Mouse (Mus musculus) liver, embryonic 11.5 days (tissue): ENCODE data around the gene Edem3. TPM values are rescaled to one million over a fixed set of nuclear protein-coding genes. Genes with fewer than 3 reads are reported as not detected.

Experiments used
- ATAC-seq: fragments of 200-750 bp; cut with Nextera tagmentation; replicated peaks from 2 replicates; pipeline ENCODE4 v1.8.0; 2017; ENCODE audit warnings: moderate number of reproducible peaks, mild to moderate bottlenecking, moderate TSS enrichment, moderate library complexity; ENCODE audit not compliant: low FRiP score
- DNase-seq: peaks from one replicate; pipeline ENCODE4 v3.0.0-alpha.2; 2017; ENCODE audit warnings: low spot score
- H3K27ac ChIP-seq: fragments of 300-500 bp; sonication (generic); 2 replicates; pipeline ENCODE4 v1.5.1; 2014; ENCODE audit warnings: mild to moderate bottlenecking, low read depth, low read length, control low read depth
- H3K27me3 ChIP-seq: fragments of 300-500 bp; sonication (generic); replicated peaks from 2 replicates; pipeline ENCODE4 v1.6.1; 2014; ENCODE audit warnings: low read length, mixed read lengths; ENCODE audit not compliant: control insufficient read depth, insufficient read depth
- H3K36me3 ChIP-seq: fragments of 300-500 bp; sonication (generic); 2 replicates; pipeline ENCODE4 v1.6.1; 2014; ENCODE audit warnings: mild to moderate bottlenecking, low read length, moderate library complexity, mixed read lengths; ENCODE audit not compliant: control insufficient read depth, insufficient read depth
- H3K4me1 ChIP-seq: fragments of 300-500 bp; sonication (generic); replicated peaks from 2 replicates; pipeline ENCODE4 v1.6.1; 2014; ENCODE audit warnings: low read length, mixed read lengths; ENCODE audit not compliant: control insufficient read depth, insufficient read depth
- H3K4me2 ChIP-seq: fragments of 300-500 bp; sonication (generic); 2 replicates; pipeline ENCODE4 v1.6.1; 2014; ENCODE audit warnings: mild to moderate bottlenecking, control low read depth, moderate library complexity
- H3K4me3 ChIP-seq: fragments of 300-500 bp; sonication (generic); 2 replicates; pipeline ENCODE4 v1.5.1; 2014; ENCODE audit warnings: low read depth, low read length, control low read depth
- H3K9ac ChIP-seq: fragments of 300-500 bp; sonication (generic); 2 replicates; pipeline ENCODE4 v1.6.1; 2014; ENCODE audit warnings: low read depth, low read length, control low read depth
- H3K9me3 ChIP-seq: fragments of 300-500 bp; sonication (generic); 2 replicates; pipeline ENCODE4 v1.6.1; 2016; ENCODE audit warnings: low read length, inconsistent platforms, mixed read lengths; ENCODE audit not compliant: control insufficient read depth
- WGBS: fragments of 180-500 bp; shearing (Covaris S2); extraction: QIAGEN DNeasy Blood & Tissue Kit; methylation state at CpG from one replicate; pipeline ENCODE4 v1.1.7; 2014; 5-methylcytosine and 5-hydroxymethylcytosine counted together
- polyA plus RNA-seq: library from polyadenylated mRNA; unstranded; fragments of >200 nt; fragmentation: Nextera tagmentation; extraction: Ambion mirVana; gene quantifications from 2 replicates; pipeline ENCODE4 v1.2.1, GENCODE M21; 2014

Gene Edem3
- polyA plus RNA-seq, 1 experiment from 2014 or later = 17.5 TPM

DNA sequence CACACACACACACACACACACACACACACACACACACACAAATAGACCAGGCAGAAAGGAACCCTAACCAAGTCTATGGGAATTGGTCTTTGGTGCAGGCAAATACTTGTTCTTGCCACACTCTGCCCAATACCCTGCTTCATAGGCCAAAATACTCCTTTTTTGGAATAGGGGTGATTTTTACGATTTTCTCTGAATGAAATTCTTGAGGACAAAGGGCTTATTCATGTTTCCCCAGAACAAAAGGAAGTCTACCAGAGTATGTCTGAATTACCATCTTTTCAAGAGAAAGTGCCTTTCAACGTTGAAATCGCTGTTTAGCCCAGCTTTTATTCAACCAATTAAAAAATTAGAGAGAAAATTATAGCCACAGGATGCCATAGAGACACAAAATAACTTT, 96.8 kb downstream of the Edem3 start:
- H3K9ac ChIP-seq = no peak overlapping the region
- no peak overlapping the region for H3K4me2 ChIP-seq
- 85% methylated on average over 3 of the region's 3 CpGs for WGBS
- no peaks in the 10 kb centered on the region for H3K4me1 ChIP-seq
- no peaks in the 10 kb centered on the region for H3K9me3 ChIP-seq
- no peak for ATAC-seq
- H3K27me3 ChIP-seq = no peaks in the 10 kb centered on the region
- no peak for DNase-seq
- no peak overlapping the region for H3K27ac ChIP-seq
- no peaks in the 10 kb centered on the region for H3K36me3 ChIP-seq
- H3K4me3 ChIP-seq = no peak overlapping the region

DNA sequence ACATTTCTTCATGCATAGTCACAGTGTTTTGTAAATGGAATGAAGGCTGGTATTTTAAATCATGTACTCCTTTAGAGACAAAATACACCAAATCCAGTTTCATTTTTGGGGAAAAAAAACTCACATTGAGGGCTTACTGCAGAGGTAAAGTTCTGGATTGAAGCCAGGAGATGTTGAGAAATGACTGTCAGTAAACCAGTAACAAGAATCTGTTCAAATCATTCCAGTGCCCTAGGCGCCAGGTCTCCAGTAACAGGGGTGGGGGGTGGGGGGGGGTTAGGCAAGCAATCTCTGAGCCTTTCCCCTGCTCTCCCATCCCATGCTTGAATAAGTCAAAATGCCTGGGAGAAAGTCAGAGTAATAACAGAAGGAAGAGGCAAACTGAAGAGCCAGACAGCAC, 100.4 kb downstream of the Edem3 start:
- Histone ChIP-seq H3K4me2 (no peak overlapping the region), H3K36me3 (no peaks in the 10 kb centered on the region), H3K4me1 (no peaks in the 10 kb centered on the region), H3K9ac (no peak overlapping the region), H3K27me3 (no peaks in the 10 kb centered on the region), H3K9me3 (no peaks in the 10 kb centered on the region), H3K4me3 (no peak overlapping the region), H3K27ac (no peak overlapping the region)
- DNase-seq = no peak
- WGBS = 55% methylated on average over 1 of the region's 1 CpGs
- no peak for ATAC-seq

DNA sequence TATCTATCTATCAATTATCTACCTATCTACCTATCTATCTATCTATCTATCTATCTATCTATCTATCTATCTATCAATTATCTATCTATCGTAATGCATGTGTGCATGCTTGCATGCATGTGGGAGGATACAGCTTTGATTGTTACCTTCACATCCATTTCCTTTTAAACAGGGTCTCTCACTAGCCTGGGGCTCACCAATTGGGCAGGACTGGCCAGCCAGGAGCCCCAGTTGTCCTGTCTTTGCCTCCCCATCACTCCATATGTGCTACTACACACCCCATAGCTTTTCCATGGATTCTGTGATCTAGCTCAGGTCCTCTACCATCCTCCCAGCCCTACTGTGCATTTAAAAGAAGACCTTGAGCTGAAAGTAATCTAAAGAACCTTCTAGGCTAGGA, 103.3 kb downstream of the Edem3 start:
- Histone ChIP-seq H3K4me3 (no peak overlapping the region), H3K36me3 (no peaks in the 10 kb centered on the region), H3K4me2 (no peak overlapping the region), H3K9me3 (no peaks in the 10 kb centered on the region), H3K9ac (no peak overlapping the region), H3K27me3 (no peaks in the 10 kb centered on the region), H3K27ac (no peak overlapping the region), H3K4me1 (no peaks in the 10 kb centered on the region)
- ATAC-seq = no peak
- 93% methylated on average over 1 of the region's 1 CpGs for WGBS
- DNase-seq = no peak

DNA sequence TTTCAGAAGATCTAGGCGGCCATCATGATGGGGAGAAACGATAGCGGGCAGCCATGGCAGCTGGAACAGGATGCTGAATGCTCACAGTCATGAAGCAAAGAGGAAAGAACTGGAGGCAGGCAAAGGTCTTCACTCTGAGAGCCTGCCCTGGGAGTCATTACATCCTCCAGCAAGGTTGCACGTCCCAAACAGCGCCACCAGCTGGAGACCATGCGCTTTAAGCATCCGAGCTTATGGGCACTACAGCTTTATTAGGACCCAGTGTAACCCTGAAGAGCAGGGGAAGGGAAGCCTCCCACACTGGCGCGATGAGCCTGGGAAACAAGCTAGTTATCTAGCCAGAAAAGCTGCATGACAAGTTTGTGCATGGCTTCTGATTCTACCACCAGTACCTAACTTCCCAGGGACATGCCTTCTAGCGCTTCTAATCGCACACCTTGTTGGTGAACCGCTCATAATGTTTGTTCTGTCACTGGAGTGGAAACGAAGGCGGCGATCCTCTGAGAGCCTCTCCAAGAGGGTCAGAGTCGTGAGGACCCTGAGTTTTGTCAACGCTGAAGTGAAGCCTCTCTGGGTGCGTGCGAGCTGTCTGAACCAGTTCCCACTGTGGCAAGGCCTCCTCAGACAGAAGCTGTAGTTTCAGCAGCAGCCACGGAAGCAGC, 106.3 kb downstream of the Edem3 start:
- DNase-seq (no peak), ATAC-seq (no peak)
- Histone ChIP-seq H3K27ac (no peak overlapping the region), H3K4me1 (no peaks in the 10 kb centered on the region), H3K4me3 (no peak overlapping the region), H3K27me3 (no peaks in the 10 kb centered on the region), H3K9me3 (no peaks in the 10 kb centered on the region), H3K36me3 (no peaks in the 10 kb centered on the region), H3K4me2 (no peak overlapping the region), H3K9ac (no peak overlapping the region)
- WGBS = 63% methylated on average over 20 of the region's 20 CpGs

DNA sequence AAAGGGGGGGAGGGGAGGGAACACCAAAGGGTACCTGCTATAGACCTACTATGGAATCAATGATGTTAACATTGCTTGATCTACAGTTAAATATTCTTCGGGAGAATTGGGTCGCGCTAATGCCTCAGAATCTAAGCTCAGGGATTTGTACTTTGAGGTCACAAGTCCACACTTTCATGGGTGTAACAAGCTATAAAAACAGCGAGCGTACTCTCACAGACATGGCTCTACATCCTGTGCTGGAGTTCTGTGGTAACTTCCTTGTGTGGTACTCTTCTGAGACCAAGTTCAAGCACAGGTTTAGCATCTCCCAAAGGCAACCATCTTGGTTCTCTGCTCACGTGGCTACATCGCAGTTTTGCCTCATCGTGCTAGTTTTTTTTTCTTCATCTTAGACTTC, 106.9 kb downstream of the Edem3 start:
- Histone ChIP-seq H3K27me3 (no peaks in the 10 kb centered on the region), H3K9ac (no peak overlapping the region), H3K36me3 (no peaks in the 10 kb centered on the region), H3K4me2 (no peak overlapping the region), H3K27ac (no peak overlapping the region), H3K4me1 (no peaks in the 10 kb centered on the region), H3K9me3 (no peaks in the 10 kb centered on the region), H3K4me3 (no peak overlapping the region)
- DNase-seq = no peak
- ATAC-seq = no peak
- 87% methylated on average over 8 of the region's 8 CpGs for whole genome bisulfite sequencing

DNA sequence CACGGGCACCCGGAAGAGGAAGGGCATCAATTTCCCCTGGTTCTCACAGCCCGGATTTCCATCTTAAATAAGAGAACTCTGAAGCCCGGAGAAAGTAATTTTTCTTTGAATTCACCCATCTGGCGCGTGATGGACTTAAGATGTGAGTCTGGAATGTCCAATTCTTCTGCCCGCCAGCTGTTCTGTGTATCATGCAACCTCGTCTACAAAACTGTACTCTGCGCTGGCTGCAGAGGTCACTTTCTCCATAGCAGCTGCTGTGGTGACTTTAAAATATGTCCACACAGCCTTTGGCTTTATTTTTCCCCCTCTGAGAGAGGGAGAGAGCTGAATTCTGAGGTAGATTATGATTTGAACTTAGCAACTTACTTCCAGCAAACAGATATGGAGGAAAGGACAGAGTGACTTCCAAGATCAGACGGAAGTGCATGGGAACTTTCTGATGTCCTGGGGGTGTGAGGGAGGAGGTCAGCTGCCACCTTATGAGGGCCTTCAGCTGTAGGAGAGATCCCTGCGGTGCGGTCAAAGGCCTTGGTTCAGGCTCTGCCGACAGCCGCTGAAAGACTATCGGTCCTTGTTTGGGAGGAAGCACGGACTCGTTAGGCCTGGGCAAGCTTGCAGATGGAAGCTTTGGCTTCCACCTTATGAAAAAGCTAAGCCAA, 108.1 kb downstream of the Edem3 start:
- Histone ChIP-seq H3K4me3 (no peak overlapping the region), H3K9me3 (no peaks in the 10 kb centered on the region), H3K36me3 (no peaks in the 10 kb centered on the region), H3K4me2 (no peak overlapping the region), H3K27me3 (no peaks in the 10 kb centered on the region), H3K4me1 (no peaks in the 10 kb centered on the region), H3K9ac (no peak overlapping the region), H3K27ac (no peak overlapping the region)
- ATAC-seq (no peak), DNase-seq (peak; percentile 25)
- 81% methylated on average over 17 of the region's 17 CpGs for WGBS

DNA sequence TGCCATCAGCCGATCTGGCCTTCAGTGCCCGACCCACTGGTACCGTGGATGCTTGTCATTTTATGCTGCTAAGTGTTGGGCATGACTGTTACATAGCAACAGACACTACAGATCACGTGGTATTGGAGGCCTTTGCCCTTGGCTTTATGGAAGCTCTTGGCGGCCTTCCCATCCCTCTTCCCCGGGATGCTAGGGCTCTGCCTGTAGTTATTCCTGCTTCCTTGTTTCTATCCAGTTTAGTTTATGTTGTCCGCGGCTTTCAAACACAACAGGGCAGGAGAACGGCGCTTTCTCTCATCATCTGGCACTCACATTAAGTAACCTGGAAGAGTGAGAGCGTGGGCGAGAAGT, 108.6 kb downstream of the Edem3 start:
- no peak overlapping the region for H3K9ac ChIP-seq
- no peak overlapping the region for H3K4me3 ChIP-seq
- DNase-seq (peak; percentile 27), ATAC-seq (no peak)
- H3K4me2 ChIP-seq = no peak overlapping the region
- no peaks in the 10 kb centered on the region for H3K9me3 ChIP-seq
- no peaks in the 10 kb centered on the region for H3K36me3 ChIP-seq
- 85% methylated on average over 12 of the region's 12 CpGs for WGBS
- no peaks in the 10 kb centered on the region for H3K4me1 ChIP-seq
- H3K27ac ChIP-seq = no peak overlapping the region
- H3K27me3 ChIP-seq = no peaks in the 10 kb centered on the region

DNA sequence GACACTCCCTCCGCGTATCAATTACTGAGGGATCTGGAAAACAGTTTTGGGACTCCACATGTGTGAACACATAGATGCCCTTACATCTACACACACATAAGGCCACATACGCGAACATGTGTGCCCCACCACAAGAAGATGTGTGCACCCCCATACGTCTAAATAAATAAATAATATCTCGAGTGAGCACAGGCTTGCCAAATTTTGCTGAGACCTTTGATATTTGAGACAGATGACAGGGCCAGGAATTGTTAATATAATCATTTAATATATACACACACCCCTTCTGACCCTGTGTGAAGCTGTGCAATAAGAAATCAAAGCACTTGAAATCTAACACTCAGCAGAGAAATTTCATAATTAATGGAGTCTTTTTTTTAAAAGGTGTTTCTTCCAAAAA, 109.2 kb downstream of the Edem3 start:
- WGBS = 93% methylated on average over 6 of the region's 6 CpGs
- Histone ChIP-seq H3K9me3 (no peaks in the 10 kb centered on the region), H3K4me2 (no peak overlapping the region), H3K27ac (no peak overlapping the region), H3K27me3 (no peaks in the 10 kb centered on the region), H3K36me3 (no peaks in the 10 kb centered on the region), H3K4me1 (no peaks in the 10 kb centered on the region), H3K9ac (no peak overlapping the region), H3K4me3 (no peak overlapping the region)
- ATAC-seq (no peak), DNase-seq (no peak)
